Mouse (Mus musculus) heart, adult 11 months (tissue): ENCODE measurements at regions not wholly inside any gene's neighbourhood (a gene's known extent, or its start where the extent isn't known, plus 50 kb on each side); places are given as distances from the start of the nearest gene placed in this dataset.
A peak's percentile ranks its signal among the peaks of the same experiment; 100 is the strongest.

ENCODE experiments used
- DNase-seq: peaks from one replicate; pipeline ENCODE4 v3.0.0; 2022

GRCm38 (mm10) chr8:46355066-46355465 is 60.6 kb upstream of the Helt start:
- peak; percentile 76 for DNase-seq

- peak; percentile 65 for DNase-seq
Measured at GRCm38 (mm10) chr8:46357961-46358360, 63.5 kb upstream of the Helt start.

DNA sequence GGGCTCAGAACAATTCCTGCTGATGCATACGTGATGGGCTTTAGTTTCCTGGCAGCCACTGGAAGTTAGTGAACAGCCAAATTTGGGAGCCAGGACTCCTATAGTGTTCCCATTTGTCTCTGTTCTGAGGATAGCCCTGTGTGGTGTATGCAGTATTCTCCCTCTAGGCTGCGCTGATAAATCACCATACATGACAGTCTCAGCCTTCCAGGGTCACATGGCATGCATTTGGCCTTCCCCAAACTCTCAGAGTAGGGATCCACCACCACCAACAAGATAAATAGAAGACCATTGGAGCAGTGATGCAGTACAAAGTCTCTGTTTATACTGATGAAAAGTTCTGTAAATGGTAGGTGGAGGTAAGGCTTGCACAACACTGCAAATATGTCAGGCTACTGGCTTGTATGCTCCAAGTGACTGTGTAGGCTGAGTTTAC is 68.4 kb upstream of the Helt start:
- DNase-seq: peak; percentile 61

DNA sequence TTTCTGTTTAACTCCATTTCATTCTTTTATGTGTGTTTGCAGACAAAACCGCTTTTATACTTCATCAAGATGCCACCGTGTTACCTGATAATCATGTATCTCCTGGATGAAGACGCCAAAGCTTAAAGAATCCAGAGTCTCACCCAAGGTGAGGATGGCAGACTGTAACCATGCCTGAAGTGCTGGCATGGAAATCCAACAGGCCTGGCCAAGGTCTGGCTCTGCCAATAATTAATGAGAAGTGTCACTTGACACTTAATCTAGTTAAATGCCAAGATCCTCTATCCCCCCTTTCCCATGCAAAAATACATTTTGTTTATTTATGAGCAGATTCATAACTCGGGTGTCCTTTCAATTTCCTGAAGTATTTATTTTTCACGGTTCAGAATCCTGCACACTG is 71.2 kb upstream of the Helt start:
- peak; percentile 35 for DNase-seq

- no peak for DNase-seq
Measured at GRCm38 (mm10) chr8:46367125-46367524, 72.7 kb upstream of the Helt start.

DNA sequence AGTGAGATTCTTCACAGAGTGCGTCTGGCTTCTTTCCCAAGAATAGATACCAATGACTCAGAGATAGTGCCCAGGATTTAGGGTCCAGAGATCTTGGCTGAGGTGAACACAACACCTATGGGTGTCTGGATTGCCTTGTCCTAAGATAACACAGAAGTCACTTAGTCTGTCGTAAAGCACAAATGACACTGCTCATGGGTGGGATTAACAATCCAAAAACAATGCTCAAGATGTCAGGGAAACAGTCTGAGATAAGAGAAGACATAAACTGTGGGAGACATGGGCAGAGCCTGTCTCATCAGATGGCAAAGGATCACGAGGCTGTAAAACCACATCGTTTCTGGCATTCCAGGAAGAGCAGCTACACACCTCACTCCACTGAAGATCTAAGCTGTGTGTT is 79.6 kb upstream of the Helt start:
- peak; percentile 48 for DNase-seq

GRCm38 (mm10) chr8:46375986-46376385 is 81.5 kb upstream of the Helt start:
- no peak for DNase-seq

GRCm38 (mm10) chr8:46384926-46385325 is 85.9 kb upstream of the Acsl1 start:
- peak; percentile 63 for DNase-seq

DNA sequence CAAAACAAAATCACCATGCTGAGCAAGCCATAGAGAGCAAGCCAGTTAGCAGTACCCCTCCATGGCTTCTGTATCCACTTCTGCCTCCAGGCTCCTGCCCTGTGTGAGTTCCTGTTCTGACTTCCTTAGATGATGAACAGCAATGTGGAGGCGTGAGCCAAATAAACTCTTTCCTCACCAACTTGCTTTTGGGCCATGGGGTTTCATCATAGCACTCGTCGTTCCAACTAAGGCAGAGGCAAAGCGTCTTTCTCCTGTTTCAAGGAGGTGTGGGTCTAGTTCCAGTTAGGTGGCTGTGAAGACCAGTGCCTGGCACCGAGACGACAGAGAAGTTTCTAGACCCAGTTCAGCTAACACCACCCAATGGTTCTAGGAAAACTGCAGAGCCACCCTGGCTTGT is 85.0 kb upstream of the Acsl1 start:
- DNase-seq: peak; percentile 68

DNA sequence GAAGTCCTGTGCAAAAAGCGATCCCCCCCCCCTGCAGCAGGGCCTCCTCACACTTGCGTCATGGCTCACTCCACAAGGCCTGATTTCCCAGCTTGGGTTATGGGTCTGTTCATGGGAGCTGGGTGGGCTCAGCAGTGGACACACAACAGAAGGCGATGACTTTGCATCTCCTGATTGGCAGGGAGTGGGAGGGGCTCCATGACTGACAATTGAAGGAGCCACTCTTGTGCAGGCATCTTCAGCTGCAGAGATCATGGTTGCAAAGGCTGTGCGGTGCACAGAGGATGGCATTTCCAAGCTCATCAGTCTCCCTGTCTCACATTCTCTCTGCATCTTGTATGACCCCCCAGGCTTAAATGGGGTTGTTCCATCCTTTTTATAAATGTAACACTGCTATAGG is 84.3 kb upstream of the Acsl1 start:
- peak; percentile 74 for DNase-seq

GRCm38 (mm10) chr8:46387037-46387436 is 83.8 kb upstream of the Acsl1 start:
- no peak for DNase-seq

DNA sequence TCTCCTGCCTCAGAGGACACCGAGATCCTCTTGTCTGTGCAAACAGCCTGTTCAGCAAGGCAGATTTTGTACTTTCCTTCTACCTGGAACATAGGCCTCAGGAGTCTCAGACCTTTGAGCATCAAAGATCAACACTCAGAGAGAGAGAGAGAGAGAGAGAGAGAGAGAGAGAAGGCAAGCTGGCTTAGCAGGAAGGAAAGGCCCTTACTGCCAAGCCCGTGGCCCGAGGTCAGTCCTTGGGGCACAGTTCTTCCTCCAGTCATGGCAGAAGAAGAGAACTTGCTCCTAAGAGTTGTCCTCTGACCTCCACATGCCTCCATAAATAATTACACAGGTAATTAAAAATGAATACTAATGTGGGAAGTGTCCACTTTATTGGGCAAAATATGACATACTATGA is 82.4 kb upstream of the Acsl1 start:
- DNase-seq: peak; percentile 60

DNA sequence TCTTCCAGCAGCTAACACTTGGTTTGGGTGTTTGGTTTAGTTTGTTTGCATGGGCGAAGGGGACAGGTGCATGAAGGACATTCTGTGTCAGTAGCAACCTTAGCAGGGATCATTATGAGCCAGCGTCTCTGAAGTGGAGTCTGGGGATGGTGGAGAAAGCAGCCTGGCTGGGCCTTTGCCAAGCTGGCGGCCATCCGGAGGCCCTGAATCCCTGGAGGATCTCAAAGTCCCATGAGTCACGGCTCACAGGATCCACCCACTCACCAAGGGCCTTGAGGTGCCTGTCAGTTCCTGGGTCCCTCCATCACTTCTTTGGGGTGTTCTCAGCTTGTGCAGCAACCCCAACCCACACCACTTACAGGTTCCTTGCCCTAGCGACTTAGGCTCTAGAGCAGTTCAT is 80.4 kb upstream of the Acsl1 start:
- DNase-seq: peak; percentile 88

DNA sequence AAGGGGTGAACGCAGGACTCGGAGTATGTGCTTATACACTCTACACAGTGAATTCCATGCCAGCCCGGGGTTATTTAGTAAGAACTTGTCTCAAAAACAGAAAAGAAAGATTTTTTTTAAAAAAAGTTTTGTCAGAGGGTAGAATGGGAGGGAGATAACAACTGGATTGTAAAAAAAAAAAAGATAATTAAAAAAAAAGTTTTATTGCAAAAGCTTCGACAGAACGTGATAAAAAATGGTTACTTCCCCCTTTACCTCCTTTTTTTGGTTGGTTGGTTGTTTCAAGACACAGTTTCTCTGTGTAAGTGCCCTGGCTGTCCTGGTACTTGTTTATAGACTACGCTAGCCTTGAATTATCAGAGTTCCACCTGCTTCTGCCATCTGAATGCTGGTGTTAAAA is 79.2 kb upstream of the Acsl1 start:
- no peak for DNase-seq

GRCm38 (mm10) chr8:46393296-46393695 is 77.5 kb upstream of the Acsl1 start:
- DNase-seq: peak; percentile 42

DNA sequence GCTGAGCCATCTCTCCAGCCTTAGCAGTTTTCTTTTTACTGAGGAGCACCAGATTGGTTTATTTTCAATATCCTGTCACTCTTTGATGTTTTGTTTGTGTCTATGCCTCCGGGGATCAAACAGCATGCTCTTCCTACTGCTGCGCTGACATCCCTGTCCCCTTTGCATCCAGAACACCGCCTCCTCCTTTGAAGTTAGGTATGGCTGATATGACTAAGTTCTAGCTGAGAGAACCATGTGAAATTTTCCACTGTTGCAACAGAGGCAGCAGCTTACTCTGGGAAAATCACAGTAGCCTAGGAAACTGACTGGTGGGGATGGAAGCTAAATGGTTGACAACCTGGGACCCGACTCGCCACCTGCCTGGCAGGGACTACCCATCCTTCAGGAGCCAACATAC is 76.1 kb upstream of the Acsl1 start:
- peak; percentile 78 for DNase-seq

GRCm38 (mm10) chr8:46395348-46395747 is 75.5 kb upstream of the Acsl1 start:
- peak; percentile 57 for DNase-seq

DNA sequence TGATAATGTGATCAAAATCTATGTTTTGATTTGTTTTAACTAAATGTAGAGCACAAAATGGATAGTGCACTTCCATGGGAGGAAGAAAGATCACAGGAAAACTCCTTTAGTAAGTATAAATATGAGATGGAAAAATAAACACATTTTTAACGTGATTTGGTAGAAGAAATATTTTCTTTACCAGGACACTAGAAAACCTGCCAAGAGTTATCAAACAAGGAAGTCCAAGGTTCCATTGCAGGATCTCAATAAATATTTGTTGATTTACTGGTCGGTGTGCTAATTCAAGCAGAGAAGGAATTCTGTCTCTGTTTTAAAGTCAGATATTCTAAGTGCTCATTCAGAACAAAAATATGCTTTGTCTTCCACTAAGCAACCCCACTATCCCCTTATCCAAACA is 73.8 kb upstream of the Acsl1 start:
- no peak for DNase-seq

GRCm38 (mm10) chr8:46397777-46398176 is 73.1 kb upstream of the Acsl1 start:
- DNase-seq: no peak

- DNase-seq: peak; percentile 19
Measured at GRCm38 (mm10) chr8:46400595-46400994, 70.2 kb upstream of the Acsl1 start.

- DNase-seq: peak; percentile 86
Measured at GRCm38 (mm10) chr8:46403877-46404560, 66.8 kb upstream of the Acsl1 start.

DNA sequence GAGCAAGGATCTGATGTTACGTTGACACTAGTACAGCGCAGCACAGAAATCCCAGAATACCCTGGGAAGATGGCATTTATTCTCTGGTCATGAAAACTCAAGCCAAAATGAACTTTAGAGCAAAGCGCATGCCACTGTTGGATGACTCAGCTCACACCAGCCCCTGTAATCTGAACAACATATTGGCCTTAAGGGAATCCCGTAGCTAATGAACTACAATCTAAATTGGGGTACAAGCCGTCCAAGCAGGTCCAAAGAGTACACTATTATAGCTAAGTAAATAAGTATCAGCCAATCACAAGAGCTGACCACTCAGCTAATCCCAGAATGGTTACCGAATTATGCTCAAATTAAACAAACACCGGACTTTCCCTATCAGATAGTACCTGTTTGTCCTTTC is 62.0 kb upstream of the Acsl1 start:
- DNase-seq: no peak

- DNase-seq: peak; percentile 82
Measured at GRCm38 (mm10) chr8:46409296-46409695, 61.5 kb upstream of the Acsl1 start.

GRCm38 (mm10) chr8:46411877-46412625 is 58.8 kb upstream of the Acsl1 start:
- DNase-seq: peak; percentile 87
